Mouse (Mus musculus) hindbrain, embryonic 10.5 days (tissue): ENCODE data around the gene Dact3. TPM values are rescaled to one million over a fixed set of nuclear protein-coding genes. Genes with fewer than 3 reads are reported as not detected.

ENCODE experiments used
- DNase-seq: peaks from one replicate; pipeline ENCODE4 v3.0.0-alpha.2; 2017; ENCODE audit warnings: low spot score
- H3K27ac ChIP-seq: fragments of 300-500 bp; sonication (generic); 2 replicates; pipeline ENCODE4 v1.5.1; 2016; ENCODE audit warnings: mild to moderate bottlenecking, moderate library complexity
- H3K27me3 ChIP-seq: fragments of 300-500 bp; sonication (generic); 2 replicates; pipeline ENCODE4 v1.6.1; 2016; ENCODE audit warnings: mild to moderate bottlenecking; ENCODE audit not compliant: poor library complexity, insufficient read depth, severe bottlenecking
- H3K36me3 ChIP-seq: fragments of 300-500 bp; sonication (generic); 2 replicates; pipeline ENCODE4 v1.6.1; 2016; ENCODE audit warnings: mild to moderate bottlenecking, moderate library complexity
- H3K4me1 ChIP-seq: fragments of 300-500 bp; sonication (generic); replicated peaks from 2 replicates; pipeline ENCODE4 v1.6.1; 2016; ENCODE audit warnings: mild to moderate bottlenecking
- H3K4me3 ChIP-seq: fragments of 300-500 bp; sonication (generic); 2 replicates; pipeline ENCODE4 v1.5.1; 2016; ENCODE audit warnings: mild to moderate bottlenecking, moderate library complexity
- H3K9me3 ChIP-seq: fragments of 300-500 bp; sonication (generic); 2 replicates; pipeline ENCODE4 v1.6.1; 2016; ENCODE audit warnings: mild to moderate bottlenecking, moderate library complexity
- WGBS: fragments of 180-500 bp; shearing (Covaris S2); methylation state at CpG from one replicate; pipeline ENCODE4 v1.1.7; 2016; 5-methylcytosine and 5-hydroxymethylcytosine counted together
- polyA plus RNA-seq: library from polyadenylated mRNA; unstranded; fragments of >200 nt; fragmentation: Nextera tagmentation; extraction: Ambion mirVana; gene quantifications from 2 replicates; pipeline ENCODE4 v1.2.1, GENCODE M21; 2016

Dact3 gene
- polyA plus RNA-seq, 1 experiment from 2014 or later = 4.9 TPM

DNA sequence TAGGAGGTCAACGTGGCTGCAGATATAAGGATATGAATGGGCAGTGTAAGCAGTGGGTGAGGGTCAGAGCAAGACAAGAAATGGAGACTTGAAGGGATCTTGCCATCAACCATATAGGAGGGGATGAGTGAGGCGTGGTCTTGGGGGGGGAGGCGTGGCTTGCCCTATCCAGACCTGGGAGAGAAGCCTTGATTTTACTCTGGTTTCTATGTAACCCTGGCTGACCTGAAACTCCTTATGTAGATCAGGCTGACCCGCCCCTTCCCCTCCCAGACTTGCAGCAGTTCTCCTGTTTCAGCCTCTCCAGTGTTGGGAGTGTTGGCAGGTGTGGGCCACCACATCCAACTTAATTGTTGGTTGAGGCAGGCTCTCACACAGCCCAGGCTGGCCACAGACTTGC, 9.2 kb downstream of the Dact3 start:
- no peak overlapping the region for H3K4me3 ChIP-seq
- peaks cover 77% of the 10 kb centered on the region for H3K27me3 ChIP-seq
- H3K27ac ChIP-seq = no peak overlapping the region
- no peak for DNase-seq
- peaks cover 66% of the 10 kb centered on the region for H3K36me3 ChIP-seq
- whole genome bisulfite sequencing = 48% methylated on average over 4 of the region's 4 CpGs
- H3K4me1 ChIP-seq = peaks cover 44% of the 10 kb centered on the region
- peaks cover 25% of the 10 kb centered on the region for H3K9me3 ChIP-seq

DNA sequence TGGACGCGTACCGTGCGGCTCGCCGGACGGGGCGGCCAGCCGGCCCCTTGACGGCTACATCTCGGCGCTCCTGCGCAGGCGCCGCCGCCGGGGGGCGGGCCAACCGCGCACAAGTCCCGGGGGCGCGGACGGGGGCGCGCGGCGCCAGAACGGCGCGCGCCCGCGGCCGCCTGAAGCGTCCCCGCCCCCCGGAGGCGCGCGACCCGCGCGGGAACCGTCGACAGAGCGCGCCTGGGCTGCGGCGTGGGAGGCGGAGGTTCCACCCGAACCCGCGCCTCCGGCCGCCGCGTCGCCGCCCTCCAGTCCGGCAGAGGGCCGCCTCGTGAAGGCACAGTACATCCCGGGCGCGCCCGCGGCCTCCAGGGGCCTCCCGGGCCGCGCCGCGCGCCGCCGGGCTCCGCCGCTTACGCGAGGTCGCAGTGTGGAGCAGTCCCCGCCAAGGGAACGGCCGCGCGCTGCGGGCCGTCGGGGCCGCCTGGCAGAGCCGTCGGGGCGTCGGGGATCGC, 10.2 kb downstream of the Dact3 start:
- Histone ChIP-seq H3K27me3 (peaks cover 87% of the 10 kb centered on the region), H3K36me3 (peaks cover 71% of the 10 kb centered on the region), H3K4me1 (peaks cover 37% of the 10 kb centered on the region), H3K9me3 (peaks cover 29% of the 10 kb centered on the region), H3K27ac (peak overlapping the region; percentile 53), H3K4me3 (peak overlapping the region; percentile 42)
- DNase-seq = no peak
- 16% methylated on average over 95 of the region's 95 CpGs for WGBS

DNA sequence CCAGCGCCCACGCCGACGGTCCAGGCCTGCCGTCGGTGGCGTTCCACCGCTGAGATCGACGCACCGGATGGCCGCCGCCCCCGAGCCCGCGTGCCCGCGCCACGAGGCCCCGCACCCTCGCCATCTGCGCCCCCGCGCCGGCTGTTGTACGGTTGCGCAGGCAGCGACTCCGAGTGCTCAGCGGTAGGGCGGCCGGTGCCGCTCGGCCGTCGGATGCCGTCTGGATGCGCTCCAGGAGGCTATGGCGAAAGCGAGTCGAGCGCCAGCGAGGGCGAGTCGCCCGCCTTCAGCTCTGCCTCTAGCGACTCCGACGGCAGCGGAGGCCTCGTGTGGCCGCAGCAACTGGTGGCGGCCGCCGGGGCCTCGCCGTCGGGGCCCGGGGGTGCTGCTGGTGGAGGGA, 10.8 kb downstream of the Dact3 start:
- peaks cover 37% of the 10 kb centered on the region for H3K4me1 ChIP-seq
- peaks cover 29% of the 10 kb centered on the region for H3K9me3 ChIP-seq
- WGBS = 43% methylated on average over 59 of the region's 59 CpGs
- peaks cover 71% of the 10 kb centered on the region for H3K36me3 ChIP-seq
- no peak for DNase-seq
- H3K27me3 ChIP-seq = peaks cover 92% of the 10 kb centered on the region
- H3K4me3 ChIP-seq = peak overlapping the region; percentile 42
- peak overlapping the region; percentile 53 for H3K27ac ChIP-seq

DNA sequence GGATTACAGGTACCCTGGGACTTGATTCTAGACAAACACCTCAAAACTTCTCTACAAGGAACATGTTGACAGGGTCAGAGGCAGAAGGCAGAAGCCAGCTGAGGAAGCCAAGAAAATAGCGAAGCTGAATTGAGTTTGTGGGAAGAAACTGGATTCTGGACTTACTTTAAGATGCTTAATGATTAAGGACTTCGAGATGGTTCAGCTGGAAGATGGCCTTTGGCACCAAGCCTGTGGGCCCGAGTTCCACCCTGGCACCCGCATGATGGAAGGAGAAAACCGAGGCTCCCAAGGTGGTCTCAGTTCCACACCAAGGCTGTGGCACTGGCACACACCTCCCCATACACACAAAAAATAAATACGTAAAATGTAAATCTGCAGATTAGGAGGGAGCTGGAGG, 15.4 kb downstream of the Dact3 start:
- H3K36me3 ChIP-seq = peaks cover 27% of the 10 kb centered on the region
- WGBS = 38% methylated on average over 6 of the region's 6 CpGs
- peaks cover 55% of the 10 kb centered on the region for H3K4me1 ChIP-seq
- H3K27me3 ChIP-seq = peaks cover 95% of the 10 kb centered on the region
- no peak for DNase-seq
- peaks cover 16% of the 10 kb centered on the region for H3K9me3 ChIP-seq
- H3K4me3 ChIP-seq = peak overlapping the region; percentile 48
- peak overlapping the region; percentile 84 for H3K27ac ChIP-seq

DNA sequence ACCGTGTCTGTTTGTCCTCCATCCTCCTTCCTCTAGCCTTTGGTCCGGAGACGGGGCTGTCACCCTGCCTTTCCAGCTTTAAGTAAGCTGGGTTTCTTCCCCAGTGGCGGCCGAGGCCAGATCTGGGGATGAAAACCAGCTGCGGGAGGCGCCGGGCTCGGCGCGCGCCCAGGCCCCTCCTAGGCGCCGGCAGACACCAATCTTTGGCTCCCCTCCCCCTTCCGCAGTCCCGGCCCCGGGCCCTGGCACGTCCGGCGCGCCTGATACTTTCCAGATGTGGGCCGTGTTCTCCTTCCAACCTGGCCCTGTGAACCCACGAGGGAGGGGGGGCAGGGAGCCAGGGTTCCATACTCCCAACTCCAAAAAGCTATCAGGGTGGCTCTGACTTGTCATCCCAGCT, 15.8 kb downstream of the Dact3 start:
- H3K4me3 ChIP-seq = peak overlapping the region; percentile 48

DNA sequence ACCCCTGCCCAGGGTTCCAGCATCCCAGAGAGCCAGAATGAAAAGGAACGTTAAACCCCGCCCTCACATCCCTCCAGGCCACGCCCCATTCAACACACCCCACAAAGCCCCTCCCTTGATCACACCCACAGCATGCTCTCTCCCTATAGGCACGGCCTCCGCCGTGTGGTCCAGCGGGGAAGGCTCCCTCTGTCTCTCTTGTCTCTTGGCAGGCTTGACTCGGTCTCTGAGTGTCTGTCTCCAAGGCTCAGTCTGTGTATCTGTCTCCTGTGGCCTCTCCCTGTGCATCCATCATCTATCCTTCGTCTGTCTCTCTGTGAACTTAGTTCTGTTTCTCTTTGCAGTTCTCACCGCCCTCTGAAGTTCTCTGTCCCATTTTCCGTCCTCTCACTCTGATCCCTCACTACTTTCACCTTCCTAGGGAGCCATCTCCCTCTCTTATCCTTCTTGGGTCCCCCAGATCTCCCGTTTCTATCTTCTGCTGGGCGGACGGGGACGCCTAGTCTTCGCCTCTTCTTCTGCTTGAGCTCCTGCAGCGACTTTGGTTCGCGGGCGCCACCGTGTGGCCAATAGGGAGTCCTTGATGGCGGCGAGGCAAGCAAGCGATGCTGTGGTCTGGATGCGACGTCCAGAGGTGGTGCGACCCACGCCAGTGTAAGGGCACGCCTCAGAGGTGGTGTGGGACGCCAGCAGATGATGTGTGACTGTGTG, 16.7 kb downstream of the Dact3 start, which contains the start of gene Gng8:
Gng8 (plus strand) TSS at position 146 of the 711 bp plus-strand sequence.
- H3K4me3 ChIP-seq = peak within 1 kb of the TSS; percentile 48
- DNase-seq = peak; percentile 89
- peaks cover 6% of the 10 kb centered on the region; the same call in 1 of the 2 replicates for H3K9me3 ChIP-seq
- H3K27me3 ChIP-seq = peaks cover 83% of the 10 kb centered on the region
- H3K36me3 ChIP-seq = peaks cover 14% of the 10 kb centered on the region
- under 1% methylated on average over 30 of the region's 30 CpGs for WGBS
- peak within 1 kb of the TSS; percentile 84 for H3K27ac ChIP-seq
- peaks cover 53% of the 10 kb centered on the region for H3K4me1 ChIP-seq

More for the DNA sequence above, 15.8 kb downstream of the Dact3 start:
- Histone ChIP-seq H3K36me3 (peaks cover 23% of the 10 kb centered on the region), H3K27me3 (peaks cover 91% of the 10 kb centered on the region), H3K9me3 (peaks cover 12% of the 10 kb centered on the region), H3K4me1 (peaks cover 53% of the 10 kb centered on the region), H3K27ac (peak overlapping the region; percentile 84)
- DNase-seq = peak; percentile 86
- 1% methylated on average over 23 of the region's 23 CpGs for WGBS

DNA sequence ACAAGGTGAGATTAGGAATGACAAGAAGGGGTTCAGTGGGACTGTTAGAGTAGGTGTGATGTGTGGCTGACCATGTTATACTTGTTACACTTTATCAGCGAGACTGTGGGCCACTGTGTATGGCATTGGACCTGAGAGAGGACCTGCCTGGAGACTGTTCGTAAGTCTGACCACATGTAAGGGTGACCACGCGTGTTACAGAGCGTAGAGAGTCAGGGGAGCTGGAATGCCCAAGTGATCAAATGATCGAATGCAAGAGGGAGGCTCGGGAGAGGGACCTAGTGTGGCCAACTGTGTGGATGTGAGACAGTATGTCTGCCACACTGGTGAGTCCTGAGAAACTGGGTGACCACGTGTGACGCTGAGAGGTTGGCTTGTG, 17.2 kb downstream of the Dact3 start:
- Histone ChIP-seq H3K9me3 (peaks cover 7% of the 10 kb centered on the region; the same call in 1 of the 2 replicates), H3K4me3 (peak overlapping the region; percentile 48), H3K4me1 (peaks cover 53% of the 10 kb centered on the region), H3K36me3 (peaks cover 10% of the 10 kb centered on the region), H3K27me3 (peaks cover 77% of the 10 kb centered on the region), H3K27ac (peak overlapping the region; percentile 84)
- DNase-seq = no peak
- 47% methylated on average over 9 of the region's 9 CpGs for WGBS

DNA sequence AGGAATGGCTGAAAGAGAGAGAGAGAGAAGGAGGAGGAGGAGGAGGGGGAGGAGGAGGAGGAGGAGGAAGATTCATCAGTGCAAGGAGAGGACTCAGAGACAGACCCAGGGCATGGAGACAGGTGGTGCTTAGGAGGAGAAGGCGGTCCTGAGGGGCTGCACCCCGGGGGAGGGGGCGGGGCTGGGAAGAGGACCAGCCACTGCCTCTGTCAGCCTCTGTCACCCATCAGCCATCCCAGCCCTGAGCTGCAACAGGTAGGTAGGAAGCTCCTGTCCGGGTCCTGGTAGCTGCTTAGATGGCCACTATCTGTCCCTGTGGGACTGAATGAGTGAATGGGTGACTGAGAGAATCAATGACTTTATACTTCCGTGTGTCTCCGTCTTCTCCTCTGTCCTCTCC, 18.5 kb downstream of the Dact3 start:
- H3K36me3 ChIP-seq = 0 out of 2 replicates have a peak, but pooled peaks cover 5% of the 10 kb centered on the region
- H3K27me3 ChIP-seq = peaks cover 65% of the 10 kb centered on the region
- no peak for DNase-seq
- H3K4me1 ChIP-seq = peaks cover 53% of the 10 kb centered on the region
- H3K9me3 ChIP-seq = peaks cover 7% of the 10 kb centered on the region; the same call in 1 of the 2 replicates
- H3K27ac ChIP-seq = peak overlapping the region; percentile 56; the same call in 1 of the 2 replicates
- H3K4me3 ChIP-seq = peak overlapping the region; percentile 48
- WGBS = 3% methylated on average over 6 of the region's 6 CpGs

DNA sequence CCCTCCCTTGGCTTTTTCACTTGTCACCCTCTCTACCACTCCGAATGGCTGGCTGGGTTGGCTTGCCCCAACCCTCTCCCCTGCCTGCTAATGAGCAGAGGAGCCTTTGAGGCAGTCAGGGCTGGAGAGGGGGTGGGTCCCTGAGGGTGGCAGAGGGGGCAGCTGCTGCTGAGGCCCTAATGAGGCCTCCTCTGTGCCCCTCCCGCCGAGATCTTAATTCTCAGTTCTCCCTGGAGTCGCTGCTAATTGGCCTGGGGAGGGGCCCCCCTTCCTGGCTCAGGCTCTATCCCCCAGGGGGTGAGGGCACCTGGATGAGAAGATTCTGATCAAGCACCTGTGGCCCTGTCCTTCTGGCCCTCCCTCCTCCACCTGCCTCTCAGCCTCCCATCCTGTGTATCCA, 19.2 kb downstream of the Dact3 start:
- peaks cover 53% of the 10 kb centered on the region for H3K4me1 ChIP-seq
- H3K9me3 ChIP-seq = peaks cover 7% of the 10 kb centered on the region; the same call in 1 of the 2 replicates
- peaks cover 61% of the 10 kb centered on the region for H3K27me3 ChIP-seq
- 0 out of 2 replicates have a peak, but pooled peaks cover 5% of the 10 kb centered on the region for H3K36me3 ChIP-seq
- peak overlapping the region; percentile 56; the same call in 1 of the 2 replicates for H3K27ac ChIP-seq
- no peak for DNase-seq
- H3K4me3 ChIP-seq = peak overlapping the region; percentile 48
- 3% methylated on average over 4 of the region's 4 CpGs for WGBS

DNA sequence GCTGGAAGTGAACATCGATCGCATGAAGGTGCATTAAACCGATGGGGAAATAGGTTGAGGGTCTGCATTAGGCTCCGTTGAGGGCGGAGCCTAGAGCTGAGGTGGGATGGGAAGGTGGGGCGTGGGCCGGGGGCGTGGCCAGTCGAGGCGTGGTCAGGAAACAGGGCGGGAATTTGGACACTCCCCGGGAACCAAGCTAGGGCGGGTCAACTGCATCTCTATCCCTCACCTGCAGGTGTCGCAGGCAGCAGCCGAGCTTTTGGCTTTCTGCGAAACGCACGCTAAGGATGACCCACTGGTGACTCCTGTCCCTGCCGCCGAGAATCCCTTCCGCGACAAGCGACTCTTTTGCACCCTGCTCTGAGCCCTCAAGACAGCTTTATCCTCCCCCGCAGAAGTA, 19.9 kb downstream of the Dact3 start:
- peak overlapping the region; percentile 25; the same call in 1 of the 2 replicates for H3K27ac ChIP-seq
- WGBS = under 1% methylated on average over 24 of the region's 24 CpGs
- no peaks in the 10 kb centered on the region for H3K36me3 ChIP-seq
- peaks cover 3% of the 10 kb centered on the region; the same call in 1 of the 2 replicates for H3K9me3 ChIP-seq
- peaks cover 57% of the 10 kb centered on the region for H3K4me1 ChIP-seq
- peaks cover 57% of the 10 kb centered on the region for H3K27me3 ChIP-seq
- peak; percentile 86 for DNase-seq
- H3K4me3 ChIP-seq = peak overlapping the region; percentile 48

DNA sequence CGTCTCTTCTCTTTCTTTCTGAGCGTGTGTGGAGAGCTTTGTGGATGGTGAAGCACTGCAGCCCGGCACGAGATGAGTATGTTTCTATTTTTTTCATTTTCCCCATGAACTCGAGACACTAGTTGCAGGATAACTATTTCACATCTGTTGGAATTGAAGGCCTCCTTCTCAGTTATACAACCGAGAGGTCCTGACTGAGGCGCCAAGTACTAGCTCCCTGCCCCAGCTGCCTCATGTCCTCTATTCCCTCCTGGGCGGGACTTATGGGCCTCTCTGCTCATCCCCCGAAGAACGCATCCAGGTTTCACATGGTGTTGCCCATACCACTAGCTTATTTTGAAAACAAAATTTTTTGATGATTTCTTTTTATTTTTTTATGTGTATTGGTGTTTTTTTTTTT, 20.4 kb downstream of the Dact3 start:
- 24% methylated on average over 10 of the region's 10 CpGs for WGBS
- no peak for DNase-seq
- no peaks in the 10 kb centered on the region for H3K36me3 ChIP-seq
- H3K9me3 ChIP-seq = peaks cover 3% of the 10 kb centered on the region; the same call in 1 of the 2 replicates
- peaks cover 57% of the 10 kb centered on the region for H3K27me3 ChIP-seq
- H3K4me3 ChIP-seq = peak overlapping the region; percentile 48
- H3K4me1 ChIP-seq = peaks cover 58% of the 10 kb centered on the region
- H3K27ac ChIP-seq = 0 out of 2 replicates have a peak overlapping the region, but pooled peaks have one; percentile 25

DNA sequence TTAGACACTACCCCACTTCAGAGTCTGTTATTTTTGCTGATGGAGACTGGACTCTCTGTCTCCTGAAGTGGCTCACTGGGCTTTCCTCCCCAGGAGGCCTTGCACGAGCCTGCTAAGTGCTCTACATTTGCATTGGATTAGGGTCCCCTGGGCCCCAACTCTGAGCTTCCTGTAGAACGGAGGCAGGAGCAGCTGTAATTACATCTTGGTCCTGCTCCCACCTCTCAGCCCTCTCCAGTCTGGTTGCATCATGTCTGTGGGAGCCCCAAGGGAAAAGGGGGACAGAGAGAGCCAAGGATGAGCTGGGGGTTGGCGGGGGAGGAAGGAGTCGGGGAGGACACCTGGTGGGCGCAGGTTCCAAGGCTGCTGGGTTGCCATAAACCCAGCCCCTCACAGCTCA, 25.4 kb downstream of the Dact3 start:
- peaks cover 41% of the 10 kb centered on the region for H3K4me1 ChIP-seq
- DNase-seq = no peak
- H3K27ac ChIP-seq = peak overlapping the region; percentile 40

DNA sequence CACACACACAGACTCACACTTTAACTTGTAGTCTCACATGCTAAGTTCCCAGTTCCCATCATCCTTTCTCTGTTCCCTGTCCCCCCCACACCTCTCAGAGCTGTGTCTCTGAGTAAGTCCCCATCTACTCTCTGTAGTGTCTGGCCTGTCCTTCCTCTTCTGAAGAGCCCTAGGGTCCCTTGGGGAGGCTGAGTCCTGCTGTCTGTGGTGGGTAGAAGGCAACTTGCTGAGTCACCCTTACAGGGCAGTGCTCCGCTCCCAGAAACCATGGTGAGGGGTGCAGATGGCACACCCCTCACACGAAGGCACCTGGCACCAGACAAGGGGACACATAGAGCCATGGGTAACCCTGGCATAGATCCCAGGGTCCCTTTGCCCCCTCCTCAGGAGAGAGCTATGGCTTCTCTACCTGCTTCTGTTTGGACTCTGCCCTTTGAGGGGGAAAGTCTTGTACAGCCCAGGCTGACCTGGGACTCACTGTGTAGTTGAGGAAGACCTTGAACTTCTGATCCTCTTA, 28.4 kb downstream of the Dact3 start:
- DNase-seq = no peak
- H3K4me3 ChIP-seq = no peak overlapping the region
- H3K27me3 ChIP-seq = peaks cover 26% of the 10 kb centered on the region
- peaks cover 64% of the 10 kb centered on the region for H3K4me1 ChIP-seq
- H3K27ac ChIP-seq = peak overlapping the region; percentile 50; the same call in 1 of the 2 replicates
- no peaks in the 10 kb centered on the region for H3K36me3 ChIP-seq
- 86% methylated on average over 2 of the region's 2 CpGs for WGBS
- H3K9me3 ChIP-seq = no peaks in the 10 kb centered on the region

More for the DNA sequence above, 25.4 kb downstream of the Dact3 start:
- Histone ChIP-seq H3K36me3 (no peaks in the 10 kb centered on the region), H3K27me3 (peaks cover 20% of the 10 kb centered on the region), H3K4me3 (no peak overlapping the region), H3K9me3 (peaks cover 3% of the 10 kb centered on the region; the same call in 1 of the 2 replicates)
- WGBS = 22% methylated on average over 5 of the region's 5 CpGs
